Mouse (Mus musculus): ENCODE results near the gene Gm5065. TPM values are rescaled to one million over a fixed set of nuclear protein-coding genes. Genes with fewer than 3 reads are reported as not detected.

Gm5065 gene
- not detected for polyA plus RNA-seq (2015; fragmentation: Illumina TruSeq; extraction: RNeasy Lipid Tissue Mini Kit (QIAGEN cat#74804); ENCODE audit: insufficient read depth, low read depth, low replicate concordance)

DNA sequence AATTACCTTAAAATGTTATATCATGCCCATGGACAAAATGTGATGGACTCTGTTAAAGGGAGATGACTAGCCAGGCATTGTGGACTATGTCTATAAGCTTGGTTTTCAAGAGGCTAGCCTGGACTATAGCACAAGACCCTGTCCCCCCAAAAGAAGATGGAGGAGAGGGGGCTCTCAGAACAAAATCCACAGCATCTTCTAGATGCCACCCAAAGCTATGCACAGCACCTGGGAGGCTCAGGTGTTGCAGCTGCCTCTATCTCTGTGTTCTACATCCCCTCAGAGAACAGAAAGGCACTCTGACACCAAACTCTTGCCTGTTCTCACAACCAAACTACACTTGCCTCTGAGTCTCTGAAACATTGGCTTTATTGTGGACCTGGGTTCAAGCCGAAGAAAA, at the start of gene Gm5065:
Gm5065 (plus strand) TSS at position 301 of the 400 bp plus-strand sequence.

DNA sequence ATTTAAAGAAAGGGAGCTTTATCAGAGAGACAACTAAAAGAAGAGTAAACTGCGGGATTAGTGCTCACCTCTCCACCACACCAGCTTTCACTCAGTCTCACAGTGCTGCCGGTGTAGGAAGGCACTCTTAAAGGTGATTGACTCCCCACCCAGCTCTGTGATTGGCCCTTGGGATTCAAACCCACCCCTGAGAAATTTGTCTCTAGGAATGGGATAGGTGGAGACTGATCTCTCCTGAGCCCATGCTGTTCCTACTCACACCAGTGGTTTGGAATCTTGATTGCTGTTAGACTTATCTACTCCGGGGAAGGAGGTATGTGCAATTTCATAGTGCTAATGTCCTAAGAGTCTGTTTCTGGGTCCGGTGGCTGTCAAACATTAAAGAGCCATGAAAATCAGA, 598 bp downstream of the Gm5065 start, which contains the start of gene Nlrp2:
Nlrp2 (minus strand) TSS at position 101 of the 400 bp plus-strand sequence.

Other genes starting within 250 kb of the Gm5065 start
- gene Rfpl4, start 233.6 kb upstream of the Gm5065 start, polyA plus RNA-seq (2015; fragmentation: Illumina TruSeq; extraction: RNeasy Lipid Tissue Mini Kit (QIAGEN cat#74804); ENCODE audit: insufficient read depth, low read depth, low replicate concordance), result not detected
- gene Rasl2-9, start 224.6 kb upstream of the Gm5065 start, polyA plus RNA-seq (2015; fragmentation: Illumina TruSeq; extraction: RNeasy Lipid Tissue Mini Kit (QIAGEN cat#74804); ENCODE audit: insufficient read depth, low read depth, low replicate concordance), result not detected
- gene Vmn1r55, start 200.9 kb upstream of the Gm5065 start, polyA plus RNA-seq (2015; fragmentation: Illumina TruSeq; extraction: RNeasy Lipid Tissue Mini Kit (QIAGEN cat#74804); ENCODE audit: insufficient read depth, low read depth, low replicate concordance), result not detected
- gene Vmn1r56, start 153.8 kb upstream of the Gm5065 start, polyA plus RNA-seq (2015; fragmentation: Illumina TruSeq; extraction: RNeasy Lipid Tissue Mini Kit (QIAGEN cat#74804); ENCODE audit: insufficient read depth, low read depth, low replicate concordance), result not detected
- gene Vmn1r57, start 132.0 kb upstream of the Gm5065 start, polyA plus RNA-seq (2015; fragmentation: Illumina TruSeq; extraction: RNeasy Lipid Tissue Mini Kit (QIAGEN cat#74804); ENCODE audit: insufficient read depth, low read depth, low replicate concordance), result not detected
- not detected for gene Nlrp2, start 498 bp downstream of the Gm5065 start, polyA plus RNA-seq (2015; fragmentation: Illumina TruSeq; extraction: RNeasy Lipid Tissue Mini Kit (QIAGEN cat#74804); ENCODE audit: insufficient read depth, low read depth, low replicate concordance)
- not detected for gene Vmn1r58, start 62.9 kb downstream of the Gm5065 start, polyA plus RNA-seq (2015; fragmentation: Illumina TruSeq; extraction: RNeasy Lipid Tissue Mini Kit (QIAGEN cat#74804); ENCODE audit: insufficient read depth, low read depth, low replicate concordance)
- gene Vmn1r59, start 106.2 kb downstream of the Gm5065 start, polyA plus RNA-seq (2015; fragmentation: Illumina TruSeq; extraction: RNeasy Lipid Tissue Mini Kit (QIAGEN cat#74804); ENCODE audit: insufficient read depth, low read depth, low replicate concordance), result not detected
- not detected for gene Vmn2r28, start 143.4 kb downstream of the Gm5065 start, polyA plus RNA-seq (2015; fragmentation: Illumina TruSeq; extraction: RNeasy Lipid Tissue Mini Kit (QIAGEN cat#74804); ENCODE audit: insufficient read depth, low read depth, low replicate concordance)
- not detected for gene Vmn1r60, start 196.8 kb downstream of the Gm5065 start, polyA plus RNA-seq (2015; fragmentation: Illumina TruSeq; extraction: RNeasy Lipid Tissue Mini Kit (QIAGEN cat#74804); ENCODE audit: insufficient read depth, low read depth, low replicate concordance)